ENCODE assay signal across 8 mouse cellular contexts in genomic region chr15:94628463-94628829, GRCm38 (mm10). TPM values are rescaled to one million over a fixed set of nuclear protein-coding genes. Genes with fewer than 3 reads are reported as not detected.
A peak's percentile ranks its signal among the peaks of the same experiment; 100 is the strongest.
DNase-seq lines count a peak whose midpoint lies in the region; ATAC-seq lines count a peak whose summit lies in the region.

No protein-coding gene starts in this region.

- no peaks in the 10 kb centered on the region for H3K9me3 ChIP-seq in heart, embryonic 15.5 days (replicated peaks)
- H3K9me3 ChIP-seq in embryonic facial prominence, embryonic 10.5 days, result no peaks in the 10 kb centered on the region
- no peaks in the 10 kb centered on the region for H3K9me3 ChIP-seq in hindbrain, embryonic 16.5 days (ENCODE audit: control insufficient read depth, low read length)
- H3K9me3 ChIP-seq in midbrain, embryonic 14.5 days (ENCODE audit: control insufficient read depth, low read length), result no peaks in the 10 kb centered on the region

- H3K27me3 ChIP-seq in heart, embryonic 15.5 days, result peaks cover 20% of the 10 kb centered on the region
- H3K27me3 ChIP-seq in embryonic facial prominence, embryonic 10.5 days (replicated peaks; ENCODE audit: low read depth, poor library complexity, severe bottlenecking), result peaks cover 54% of the 10 kb centered on the region
- no peaks in the 10 kb centered on the region for H3K27me3 ChIP-seq in hindbrain, embryonic 16.5 days (replicated peaks; ENCODE audit: control insufficient read depth, insufficient read depth, low read length)
- H3K27me3 ChIP-seq in midbrain, embryonic 14.5 days (ENCODE audit: control insufficient read depth, insufficient read depth, low read length), result peaks cover 10% of the 10 kb centered on the region; the same call in 1 of the 2 replicates

- ATAC-seq in heart, embryonic 15.5 days (replicated peaks; ENCODE audit: insufficient number of reproducible peaks, insufficient read depth, low FRiP score, low read depth), result no peak
- ATAC-seq in hindbrain, embryonic 16.5 days, result peak; percentile 19; the same call in 1 of the 2 replicates
- ATAC-seq in midbrain, embryonic 14.5 days (ENCODE audit: low FRiP score, low TSS enrichment), result no peak; the same call in 1 of the 2 replicates

- 45% methylated on average over 2 of the region's 2 CpGs for WGBS in heart, embryonic 15.5 days
- 54% methylated on average over 2 of the region's 2 CpGs for WGBS in embryonic facial prominence, embryonic 10.5 days
- 45% methylated on average over 2 of the region's 2 CpGs for WGBS in hindbrain, embryonic 16.5 days
- 58% methylated on average over 2 of the region's 2 CpGs for WGBS in midbrain, embryonic 14.5 days

- peak overlapping the region; percentile 67 for H3K4me3 ChIP-seq in heart, embryonic 15.5 days
- H3K4me3 ChIP-seq in embryonic facial prominence, embryonic 10.5 days, result peak overlapping the region; percentile 76
- peak overlapping the region; percentile 78 for H3K4me3 ChIP-seq in hindbrain, embryonic 16.5 days (ENCODE audit: low read length)
- peak overlapping the region; percentile 61 for H3K4me3 ChIP-seq in midbrain, embryonic 14.5 days (replicated peaks; ENCODE audit: low read depth, low read length)

- peaks cover 6% of the 10 kb centered on the region; the same call in 1 of the 2 replicates for H3K4me1 ChIP-seq in heart, embryonic 15.5 days (replicated peaks)
- peaks cover 9% of the 10 kb centered on the region for H3K4me1 ChIP-seq in embryonic facial prominence, embryonic 10.5 days
- peaks cover 2% of the 10 kb centered on the region; the same call in 1 of the 2 replicates for H3K4me1 ChIP-seq in hindbrain, embryonic 16.5 days (ENCODE audit: control insufficient read depth, insufficient read depth, low read depth, low read length)
- H3K4me1 ChIP-seq in midbrain, embryonic 14.5 days (ENCODE audit: control insufficient read depth, insufficient read depth, low read length), result no peaks in the 10 kb centered on the region

- DNase-seq in heart, postnatal 4 days, result no peak
- no peak for DNase-seq in embryonic facial prominence, embryonic 10.5 days (ENCODE audit: low spot score)
- DNase-seq in midbrain, embryonic 14.5 days, result no peak
- DNase-seq in layer of hippocampus, postnatal 10 days (ENCODE audit: low spot score in 2 of 2), result no peak
- DNase-seq in adrenal gland, postnatal 14 days, result no peak
- no peak for DNase-seq in layer of hippocampus, postnatal 14 days (ENCODE audit: low spot score in 2 of 2)

- no peak overlapping the region for H3K27ac ChIP-seq in heart, embryonic 15.5 days
- no peak overlapping the region for H3K27ac ChIP-seq in embryonic facial prominence, embryonic 10.5 days (replicated peaks)
- no peak overlapping the region; the same call in 1 of the 2 replicates for H3K27ac ChIP-seq in hindbrain, embryonic 16.5 days (ENCODE audit: low read depth, low read length)
- no peak overlapping the region for H3K27ac ChIP-seq in midbrain, embryonic 14.5 days (replicated peaks; ENCODE audit: low read depth, low read length)

- peak overlapping the region; percentile 74 for H3K9ac ChIP-seq in heart, embryonic 15.5 days
- H3K9ac ChIP-seq in hindbrain, embryonic 16.5 days (ENCODE audit: low read depth, low read length), result peak overlapping the region; percentile 89
- peak overlapping the region; percentile 77 for H3K9ac ChIP-seq in midbrain, embryonic 14.5 days (replicated peaks; ENCODE audit: low read length)

- H3K4me2 ChIP-seq in heart, embryonic 15.5 days, result peak overlapping the region; percentile 99
- peak overlapping the region; percentile 98 for H3K4me2 ChIP-seq in hindbrain, embryonic 16.5 days (ENCODE audit: low read length)
- H3K4me2 ChIP-seq in midbrain, embryonic 14.5 days (ENCODE audit: low read length), result peak overlapping the region; percentile 99

- H3K36me3 ChIP-seq in heart, embryonic 15.5 days, result no peaks in the 10 kb centered on the region
- no peaks in the 10 kb centered on the region for H3K36me3 ChIP-seq in embryonic facial prominence, embryonic 10.5 days (replicated peaks)
- H3K36me3 ChIP-seq in hindbrain, embryonic 16.5 days (ENCODE audit: control insufficient read depth, insufficient read depth, low read length), result no peaks in the 10 kb centered on the region
- no peaks in the 10 kb centered on the region for H3K36me3 ChIP-seq in midbrain, embryonic 14.5 days (ENCODE audit: control insufficient read depth, insufficient read depth, low read length)

RNA-seq across cellular contexts. Expression of gene Tmem117, which starts 0.6 kb away (rescaled TPM):
- 2.0 TPM in 2 replicates for polyA plus RNA-seq in heart, embryonic 15.5 days (2015; fragmentation: Nextera tagmentation; extraction: Ambion mirVana)
- total RNA-seq in heart, postnatal 4 days (2021), result 1 to 10 TPM; 8.1 to 9.2 TPM
- 0.77 and 0.93 TPM in 2 replicates for polyA plus RNA-seq in embryonic facial prominence, embryonic 10.5 days (2016; fragmentation: Nextera tagmentation; extraction: Ambion mirVana)
- polyA plus RNA-seq in hindbrain, embryonic 16.5 days (2015; fragmentation: Nextera tagmentation; extraction: Ambion mirVana), result 13.9 and 16.2 TPM in 2 replicates
- 10.0 and 10.5 TPM in 2 replicates for polyA plus RNA-seq in midbrain, embryonic 14.5 days (2014; fragmentation: Nextera tagmentation; extraction: Ambion mirVana)
- 10 to 100 TPM; 10.7 to 11.2 TPM for total RNA-seq in layer of hippocampus, postnatal 10 days (2021)
- total RNA-seq in adrenal gland, postnatal 14 days (2021), result 4.8 and 5.2 TPM in 2 replicates
- 10 to 100 TPM in 1 of 2 experiments, 1 to 10 TPM in 1; 8.7 to 10.5 TPM for total RNA-seq in layer of hippocampus, postnatal 14 days (2021)

RNA-seq across cellular contexts. Expression of gene Twf1, which starts 38.8 kb away (rescaled TPM):
- 40.0 and 49.1 TPM in 2 replicates for polyA plus RNA-seq in heart, embryonic 15.5 days (2015; fragmentation: Nextera tagmentation; extraction: Ambion mirVana)
- total RNA-seq in heart, postnatal 4 days (2021), result 10 to 100 TPM; 31.1 to 39.1 TPM
- 66.1 and 68.9 TPM in 2 replicates for polyA plus RNA-seq in embryonic facial prominence, embryonic 10.5 days (2016; fragmentation: Nextera tagmentation; extraction: Ambion mirVana)
- polyA plus RNA-seq in hindbrain, embryonic 16.5 days (2015; fragmentation: Nextera tagmentation; extraction: Ambion mirVana), result 74.2 and 75.0 TPM in 2 replicates
- polyA plus RNA-seq in midbrain, embryonic 14.5 days (2014; fragmentation: Nextera tagmentation; extraction: Ambion mirVana), result 82.2 and 99.6 TPM in 2 replicates
- 10 to 100 TPM; 46.1 to 48.3 TPM for total RNA-seq in layer of hippocampus, postnatal 10 days (2021)
- 66.8 and 69.1 TPM in 2 replicates for total RNA-seq in adrenal gland, postnatal 14 days (2021)
- total RNA-seq in layer of hippocampus, postnatal 14 days (2021), result 10 to 100 TPM; 61.6 to 62.0 TPM
